7 mouse cellular contexts compared by ENCODE assay signal in the genomic region with DNA sequence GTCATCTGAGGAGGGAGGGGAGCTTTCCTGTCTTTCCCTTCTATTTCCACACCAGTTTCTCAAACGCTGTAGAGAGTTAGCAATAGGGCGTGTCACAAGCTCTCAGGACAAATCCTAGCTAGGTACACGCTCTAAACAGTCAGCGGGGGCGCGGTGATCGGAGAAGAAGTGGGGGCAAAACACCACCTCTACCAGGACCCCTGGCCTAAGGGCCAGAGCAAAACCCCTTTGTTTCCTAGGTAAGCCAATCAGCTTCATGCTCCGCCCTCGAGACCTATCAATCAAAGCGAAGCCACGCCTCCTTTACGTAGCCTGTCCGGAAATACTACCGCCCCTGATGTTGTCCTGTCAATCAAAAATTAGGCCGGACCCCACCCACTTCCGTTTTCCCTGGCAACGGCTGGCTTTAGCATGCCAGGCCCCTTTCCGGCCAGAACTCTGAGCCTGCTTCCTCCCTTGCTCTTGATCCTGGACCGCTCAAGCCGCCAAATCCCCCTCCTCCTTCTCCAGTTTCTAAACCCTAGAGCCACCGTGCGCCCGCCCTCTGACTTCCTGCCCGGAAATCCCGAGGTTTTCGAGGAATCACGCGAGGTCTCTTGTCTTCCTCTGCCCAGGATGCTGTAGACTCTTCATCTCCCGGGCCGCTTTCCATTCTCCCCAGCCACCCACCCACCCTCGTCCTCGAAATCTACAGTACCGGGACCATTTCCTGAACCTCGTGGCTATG. TPM values are rescaled to one million over a fixed set of nuclear protein-coding genes. Genes with fewer than 3 reads are reported as not detected.
DNase-seq lines count a peak whose midpoint lies in the region; ATAC-seq and TF ChIP-seq lines count a peak whose summit lies in the region.

No protein-coding gene starts in this region.

- H3K9me3 ChIP-seq in embryonic facial prominence, embryonic 12.5 days = no peaks in the 10 kb centered on the region
- H3K9me3 ChIP-seq in limb, embryonic 12.5 days = no peaks in the 10 kb centered on the region
- H3K9me3 ChIP-seq in midbrain, embryonic 15.5 days = no peaks in the 10 kb centered on the region

- H3K4me2 ChIP-seq in embryonic facial prominence, embryonic 12.5 days (replicated peaks) = peak overlapping the region; percentile 73
- peak overlapping the region; percentile 63 for H3K4me2 ChIP-seq in limb, embryonic 12.5 days
- peak overlapping the region; percentile 87 for H3K4me2 ChIP-seq in midbrain, embryonic 15.5 days

- peak overlapping the region; percentile 52 for H3K4me3 ChIP-seq in embryonic facial prominence, embryonic 12.5 days
- peak overlapping the region; percentile 77 for H3K4me3 ChIP-seq in kidney, adult 2 months (ENCODE audit: insufficient read depth, low read depth, low read length)
- peak overlapping the region; percentile 56 for H3K4me3 ChIP-seq in limb, embryonic 12.5 days (replicated peaks)
- H3K4me3 ChIP-seq in midbrain, embryonic 15.5 days = peak overlapping the region; percentile 58
- H3K4me3 ChIP-seq in spleen, adult 2 months (ENCODE audit: extremely low read depth, insufficient read depth, insufficient read length) = peak overlapping the region; percentile 65

- peak; percentile 86 for DNase-seq in adrenal gland, postnatal 25 days
- DNase-seq in heart, adult 18-20 months = peak; percentile 96 to 98
- DNase-seq in kidney, adult 2 months = peak; percentile 97
- peak; percentile 91 to 95 for DNase-seq in spleen, adult 2 months (ENCODE audit: low read depth in 1 of 2, low spot score in 2 of 2)

- WGBS in embryonic facial prominence, embryonic 12.5 days = under 1% methylated on average over 34 of the region's 34 CpGs
- under 1% methylated on average over 34 of the region's 34 CpGs for WGBS in kidney, adult 2 months
- WGBS in limb, embryonic 12.5 days = under 1% methylated on average over 34 of the region's 34 CpGs
- under 1% methylated on average over 34 of the region's 34 CpGs for WGBS in midbrain, embryonic 15.5 days
- under 1% methylated on average over 34 of the region's 34 CpGs for WGBS in spleen, adult 2 months

- H3K9ac ChIP-seq in embryonic facial prominence, embryonic 12.5 days = peak overlapping the region; percentile 72
- H3K9ac ChIP-seq in limb, embryonic 12.5 days (replicated peaks) = peak overlapping the region; percentile 81
- H3K9ac ChIP-seq in midbrain, embryonic 15.5 days = peak overlapping the region; percentile 74

- TF ChIP-seq POLR2A in kidney, adult 2 months (IDR thresholded peaks at IDR 0.05; ENCODE audit: low read depth, low read length) = no peak
- TF ChIP-seq POLR2A in spleen, adult 2 months (IDR thresholded peaks at IDR 0.05; ENCODE audit: low read depth, low read length) = no peak; the same call in 1 of the 2 replicates

- H3K36me3 ChIP-seq in embryonic facial prominence, embryonic 12.5 days = peaks cover 6% of the 10 kb centered on the region; the same call in 1 of the 2 replicates
- no peaks in the 10 kb centered on the region for H3K36me3 ChIP-seq in kidney, adult 2 months (ENCODE audit: control insufficient read depth, insufficient read depth, low read length)
- H3K36me3 ChIP-seq in limb, embryonic 12.5 days = peaks cover 18% of the 10 kb centered on the region
- H3K36me3 ChIP-seq in midbrain, embryonic 15.5 days (replicated peaks) = peaks cover 3% of the 10 kb centered on the region; the same call in 1 of the 2 replicates
- H3K36me3 ChIP-seq in spleen, adult 2 months (ENCODE audit: control insufficient read depth, insufficient read depth, low read length) = peaks cover 3% of the 10 kb centered on the region; the same call in 1 of the 2 replicates

- H3K27me3 ChIP-seq in embryonic facial prominence, embryonic 12.5 days = no peaks in the 10 kb centered on the region
- no peaks in the 10 kb centered on the region for H3K27me3 ChIP-seq in kidney, adult 2 months (replicated peaks; ENCODE audit: control insufficient read depth, insufficient read depth, low read length)
- no peaks in the 10 kb centered on the region; the same call in 1 of the 2 replicates for H3K27me3 ChIP-seq in limb, embryonic 12.5 days
- no peaks in the 10 kb centered on the region for H3K27me3 ChIP-seq in midbrain, embryonic 15.5 days (replicated peaks)
- no peaks in the 10 kb centered on the region for H3K27me3 ChIP-seq in spleen, adult 2 months (ENCODE audit: control insufficient read depth, insufficient read depth, low read length)

- peak; percentile 94 for ATAC-seq in embryonic facial prominence, embryonic 12.5 days (ENCODE audit: insufficient number of reproducible peaks, insufficient read depth, low FRiP score, low TSS enrichment)
- ATAC-seq in limb, embryonic 12.5 days (ENCODE audit: insufficient number of reproducible peaks, insufficient read depth, low FRiP score, low TSS enrichment, low read depth) = peak; percentile 96
- ATAC-seq in midbrain, embryonic 15.5 days (replicated peaks) = peak; percentile 93

- peak overlapping the region; percentile 96 for H3K27ac ChIP-seq in embryonic facial prominence, embryonic 12.5 days
- peak overlapping the region; percentile 95 for H3K27ac ChIP-seq in kidney, adult 2 months (ENCODE audit: insufficient read depth, low read depth, low read length)
- H3K27ac ChIP-seq in limb, embryonic 12.5 days = peak overlapping the region; percentile 98
- peak overlapping the region; percentile 94 for H3K27ac ChIP-seq in midbrain, embryonic 15.5 days
- H3K27ac ChIP-seq in spleen, adult 2 months (ENCODE audit: insufficient read depth, low read length) = peak overlapping the region; percentile 90

- no peak for TF ChIP-seq CTCF in kidney, adult 2 months (conservative IDR thresholded peaks at IDR 0.05; ENCODE audit: insufficient read depth, insufficient read length, low read depth, low read length)
- no peak; the same call in 1 of the 2 replicates for TF ChIP-seq CTCF in spleen, adult 2 months (IDR thresholded peaks at IDR 0.05; ENCODE audit: extremely low read depth, insufficient read depth, insufficient read length, insufficient replicate concordance)

- H3K4me1 ChIP-seq in embryonic facial prominence, embryonic 12.5 days = peaks cover 23% of the 10 kb centered on the region
- peaks cover 7% of the 10 kb centered on the region; the same call in 1 of the 2 replicates for H3K4me1 ChIP-seq in kidney, adult 2 months (ENCODE audit: control insufficient read depth, insufficient read depth, low read length)
- peaks cover 22% of the 10 kb centered on the region for H3K4me1 ChIP-seq in limb, embryonic 12.5 days (replicated peaks)
- H3K4me1 ChIP-seq in midbrain, embryonic 15.5 days = peaks cover 28% of the 10 kb centered on the region
- peaks cover 8% of the 10 kb centered on the region for H3K4me1 ChIP-seq in spleen, adult 2 months (ENCODE audit: control insufficient read depth, insufficient read depth, insufficient read length)

RNA-seq across cellular contexts. Expression of gene Sfxn3, which starts 11.0 kb away (rescaled TPM):
- total RNA-seq in adrenal gland, postnatal 25 days (2021) = 49.3 and 65.0 TPM in 2 replicates
- polyA plus RNA-seq in embryonic facial prominence, embryonic 12.5 days (2016; fragmentation: Nextera tagmentation; extraction: Ambion mirVana) = 24.3 and 25.1 TPM in 2 replicates
- 1 to 10 TPM; 7.8 to 8.9 TPM for total RNA-seq in heart, adult 18-20 months (2021)
- polyA plus RNA-seq in kidney, adult 2 months (2012; rRNA removed) = 20.8 and 23.5 TPM in 2 replicates
- polyA plus RNA-seq in limb, embryonic 12.5 days (2016; fragmentation: Nextera tagmentation; extraction: Ambion mirVana) = 18.3 and 19.2 TPM in 2 replicates
- polyA plus RNA-seq in midbrain, embryonic 15.5 days (2015; fragmentation: Nextera tagmentation; extraction: Ambion mirVana) = 89.6 and 97.2 TPM in 2 replicates
- 23.9 and 25.9 TPM in 2 replicates for polyA plus RNA-seq in spleen, adult 2 months (2012; rRNA removed)

RNA-seq across cellular contexts. Expression of gene Pdzd7, which starts 12.8 kb away (rescaled TPM):
- total RNA-seq in adrenal gland, postnatal 25 days (2021) = 0.52 TPM in 1 of 2 replicates, not detected in the other
- 0.29 and 0.52 TPM in 2 replicates for polyA plus RNA-seq in embryonic facial prominence, embryonic 12.5 days (2016; fragmentation: Nextera tagmentation; extraction: Ambion mirVana)
- total RNA-seq in heart, adult 18-20 months (2021) = not detected
- polyA plus RNA-seq in kidney, adult 2 months (2012; rRNA removed) = 0.74 and 0.99 TPM in 2 replicates
- 0.20 and 0.56 TPM in 2 replicates for polyA plus RNA-seq in limb, embryonic 12.5 days (2016; fragmentation: Nextera tagmentation; extraction: Ambion mirVana)
- polyA plus RNA-seq in midbrain, embryonic 15.5 days (2015; fragmentation: Nextera tagmentation; extraction: Ambion mirVana) = 3.2 and 4.1 TPM in 2 replicates
- polyA plus RNA-seq in spleen, adult 2 months (2012; rRNA removed) = 0.04 and 0.09 TPM in 2 replicates

RNA-seq across cellular contexts. Expression of gene Kazald1, which starts 16.8 kb away (rescaled TPM):
- total RNA-seq in adrenal gland, postnatal 25 days (2021) = 3.9 and 5.6 TPM in 2 replicates
- 7.0 and 8.4 TPM in 2 replicates for polyA plus RNA-seq in embryonic facial prominence, embryonic 12.5 days (2016; fragmentation: Nextera tagmentation; extraction: Ambion mirVana)
- total RNA-seq in heart, adult 18-20 months (2021) = 1 to 10 TPM; 3.3 to 4.1 TPM
- polyA plus RNA-seq in kidney, adult 2 months (2012; rRNA removed) = 1.9 and 2.1 TPM in 2 replicates
- polyA plus RNA-seq in limb, embryonic 12.5 days (2016; fragmentation: Nextera tagmentation; extraction: Ambion mirVana) = 3.3 and 4.1 TPM in 2 replicates
- polyA plus RNA-seq in midbrain, embryonic 15.5 days (2015; fragmentation: Nextera tagmentation; extraction: Ambion mirVana) = 1.3 TPM in 2 replicates
- 63.8 and 81.4 TPM in 2 replicates for polyA plus RNA-seq in spleen, adult 2 months (2012; rRNA removed)

RNA-seq across cellular contexts. Expression of gene Lzts2, which starts 44.1 kb away (rescaled TPM):
- 83.2 and 101 TPM in 2 replicates for total RNA-seq in adrenal gland, postnatal 25 days (2021)
- 107 and 112 TPM in 2 replicates for polyA plus RNA-seq in embryonic facial prominence, embryonic 12.5 days (2016; fragmentation: Nextera tagmentation; extraction: Ambion mirVana)
- total RNA-seq in heart, adult 18-20 months (2021) = 10 to 100 TPM; 55.3 to 58.9 TPM
- 54.7 and 74.3 TPM in 2 replicates for polyA plus RNA-seq in kidney, adult 2 months (2012; rRNA removed)
- polyA plus RNA-seq in limb, embryonic 12.5 days (2016; fragmentation: Nextera tagmentation; extraction: Ambion mirVana) = 105 TPM in 2 replicates
- 25.2 and 28.6 TPM in 2 replicates for polyA plus RNA-seq in midbrain, embryonic 15.5 days (2015; fragmentation: Nextera tagmentation; extraction: Ambion mirVana)
- 23.3 and 25.9 TPM in 2 replicates for polyA plus RNA-seq in spleen, adult 2 months (2012; rRNA removed)

RNA-seq across cellular contexts. Expression of gene Mrpl43, which starts 52.0 kb away (rescaled TPM):
- 47.9 and 53.7 TPM in 2 replicates for total RNA-seq in adrenal gland, postnatal 25 days (2021)
- polyA plus RNA-seq in embryonic facial prominence, embryonic 12.5 days (2016; fragmentation: Nextera tagmentation; extraction: Ambion mirVana) = 74.5 and 75.8 TPM in 2 replicates
- total RNA-seq in heart, adult 18-20 months (2021) = 10 to 100 TPM; 54.3 to 58.2 TPM
- 86.5 and 87.9 TPM in 2 replicates for polyA plus RNA-seq in kidney, adult 2 months (2012; rRNA removed)
- polyA plus RNA-seq in limb, embryonic 12.5 days (2016; fragmentation: Nextera tagmentation; extraction: Ambion mirVana) = 77.5 and 78.5 TPM in 2 replicates
- 86.9 and 88.0 TPM in 2 replicates for polyA plus RNA-seq in midbrain, embryonic 15.5 days (2015; fragmentation: Nextera tagmentation; extraction: Ambion mirVana)
- polyA plus RNA-seq in spleen, adult 2 months (2012; rRNA removed) = 53.1 and 85.2 TPM in 2 replicates

Comparison
In these comparisons a context has a peak if more than half of its experiments do, and no peak if none do; other contexts are left out.
1. Peak in every context shown above with its lines: DNase-seq, ATAC-seq, H3K4me3 ChIP-seq and H3K27ac ChIP-seq.